Mouse (Mus musculus) myocyte (in vitro differentiated cells): ENCODE data around the gene Rad9b.

Experiments used
- POLR2A ChIP-seq: IDR thresholded peaks from one replicate; pipeline ENCODE4 v1.6.1; 2011; ENCODE audit warnings: low read depth, mild to moderate bottlenecking, control low read depth, moderate library complexity; ENCODE audit not compliant: insufficient read length
- POLR2AphosphoS2 ChIP-seq: IDR thresholded peaks from one replicate; pipeline ENCODE4 v1.6.1; 2011; ENCODE audit warnings: low read depth, control low read depth; ENCODE audit not compliant: insufficient read length

- TF ChIP-seq POLR2AphosphoS2, result no peak
- no peak for TF ChIP-seq POLR2A
Measured at GRCm38 (mm10) chr5:122310699-122311098, 43.3 kb downstream of the Rad9b start.
